ENCODE assay signal across 14 mouse cellular contexts in genomic region chr6:127701036-127701783, GRCm38 (mm10).
A peak's percentile ranks its signal among the peaks of the same experiment; 100 is the strongest.
DNase-seq lines count a peak whose midpoint lies in the region; ATAC-seq and TF ChIP-seq lines count a peak whose summit lies in the region.
"Had no signal": no experiment of that assay in that cellular context is flagged by ENCODE, and none has a peak within 500 bp of the region (broad histone marks: within the 10 kb centered on the region; RNA-seq: fewer than 3 reads in every experiment).

No protein-coding gene starts in this region.

- TF ChIP-seq CTCF in ES-Bruce4 (IDR thresholded peaks at IDR 0.05; ENCODE audit: low read depth, low read length): no peak
- no peak for TF ChIP-seq CTCF in forebrain, postnatal 0 days (IDR thresholded peaks at IDR 0.05; ENCODE audit: low read depth)

- H3K27me3 ChIP-seq in ES-Bruce4 (ENCODE audit: control insufficient read depth, insufficient read depth, low read length, poor library complexity, severe bottlenecking): no peaks in the 10 kb centered on the region
- H3K27me3 ChIP-seq in forebrain, postnatal 0 days (ENCODE audit: insufficient read depth, low read length): no peaks in the 10 kb centered on the region
- no peaks in the 10 kb centered on the region for H3K27me3 ChIP-seq in midbrain, embryonic 14.5 days (ENCODE audit: control insufficient read depth, insufficient read depth, low read length)

- peak; percentile 83 for DNase-seq in embryo, embryonic 10.5 days (ENCODE audit: low spot score)
- peak; percentile 77 for DNase-seq in forebrain, postnatal 0 days
- DNase-seq in midbrain, embryonic 14.5 days: peak; percentile 80
- DNase-seq in layer of hippocampus, adult 8-10 months (ENCODE audit: low spot score in 2 of 2): no peak
- no peak for DNase-seq in kidney, adult 18-20 months
- DNase-seq in spleen, postnatal 10 days (ENCODE audit: low spot score in 2 of 2): no peak
- DNase-seq: B cell, adult 2 months; gastrocnemius, adult 2 months had no signal

- H3K4me3 ChIP-seq in ES-Bruce4 (ENCODE audit: low read depth, low read length): no peak overlapping the region
- no peak overlapping the region for H3K4me3 ChIP-seq in forebrain, postnatal 0 days (ENCODE audit: low read depth, low read length)
- no peak overlapping the region for H3K4me3 ChIP-seq in midbrain, embryonic 14.5 days (replicated peaks; ENCODE audit: low read depth, low read length)
- H3K4me3 ChIP-seq: gastrocnemius, adult 2 months; left cerebral cortex, adult 2 months; megakaryocyte, embryonic 14.5 days had no signal

- H3K9me3 ChIP-seq in ES-Bruce4 (replicated peaks; ENCODE audit: control insufficient read depth, insufficient read depth, low read length, poor library complexity, severe bottlenecking): no peaks in the 10 kb centered on the region
- H3K9me3 ChIP-seq in forebrain, postnatal 0 days (ENCODE audit: low read length): no peaks in the 10 kb centered on the region
- no peaks in the 10 kb centered on the region for H3K9me3 ChIP-seq in midbrain, embryonic 14.5 days (ENCODE audit: control insufficient read depth, low read length)
- H3K9me3 ChIP-seq: megakaryocyte, embryonic 14.5 days had no signal

- no peak overlapping the region for H3K4me2 ChIP-seq in forebrain, postnatal 0 days (ENCODE audit: low read depth)
- no peak overlapping the region for H3K4me2 ChIP-seq in midbrain, embryonic 14.5 days (ENCODE audit: low read length)

- TF ChIP-seq POLR2A in ES-Bruce4 (IDR thresholded peaks at IDR 0.05; ENCODE audit: insufficient read depth, low read length): no peak

- H3K4me1 ChIP-seq in ES-Bruce4 (ENCODE audit: control insufficient read depth, insufficient read depth, low read length): peaks cover 14% of the 10 kb centered on the region
- no peaks in the 10 kb centered on the region for H3K4me1 ChIP-seq in forebrain, postnatal 0 days (ENCODE audit: insufficient read depth)
- H3K4me1 ChIP-seq in midbrain, embryonic 14.5 days (ENCODE audit: control insufficient read depth, insufficient read depth, low read length): peaks cover 24% of the 10 kb centered on the region

- ATAC-seq in forebrain, postnatal 0 days: peak; percentile 86
- ATAC-seq in midbrain, embryonic 14.5 days (ENCODE audit: low FRiP score, low TSS enrichment): peak; percentile 91
- no peak for ATAC-seq in inflammation-experienced regulatory T-cells, adult 6 months
- ATAC-seq: Patski had no signal

- no peak overlapping the region for H3K9ac ChIP-seq in ES-Bruce4 (ENCODE audit: low read depth, poor library complexity, severe bottlenecking)
- no peak overlapping the region for H3K9ac ChIP-seq in forebrain, postnatal 0 days
- peak overlapping the region; percentile 16; the same call in 1 of the 2 replicates for H3K9ac ChIP-seq in midbrain, embryonic 14.5 days (replicated peaks; ENCODE audit: low read length)
- H3K9ac ChIP-seq: liver, embryonic 14.5 days had no signal

- peak; percentile 94 for TF ChIP-seq EP300 in ES-Bruce4 (IDR thresholded peaks at IDR 0.05; ENCODE audit: insufficient read depth, low read depth, low read length)

- no peak overlapping the region for H3K27ac ChIP-seq in ES-Bruce4 (ENCODE audit: insufficient read depth, low read length)
- H3K27ac ChIP-seq in forebrain, postnatal 0 days (ENCODE audit: low read depth, low read length): peak overlapping the region; percentile 76
- peak overlapping the region; percentile 77 for H3K27ac ChIP-seq in midbrain, embryonic 14.5 days (replicated peaks; ENCODE audit: low read depth, low read length)
- H3K27ac ChIP-seq: gastrocnemius, adult 2 months; left cerebral cortex, adult 2 months; liver, embryonic 14.5 days had no signal

- no peaks in the 10 kb centered on the region for H3K36me3 ChIP-seq in ES-Bruce4 (ENCODE audit: control insufficient read depth, insufficient read depth, low read length, poor library complexity, severe bottlenecking)
- H3K36me3 ChIP-seq in forebrain, postnatal 0 days (ENCODE audit: insufficient read depth): peaks cover 22% of the 10 kb centered on the region
- H3K36me3 ChIP-seq in midbrain, embryonic 14.5 days (ENCODE audit: control insufficient read depth, insufficient read depth, low read length): peaks cover 6% of the 10 kb centered on the region; the same call in 1 of the 2 replicates

- 7% methylated on average over 9 of the region's 11 CpGs for WGBS in forebrain, postnatal 0 days
- 6% methylated on average over 10 of the region's 11 CpGs for WGBS in midbrain, embryonic 14.5 days

Comparison
In these comparisons a context has a peak if more than half of its experiments do, and no peak if none do; other contexts are left out.
1. DNase-seq: peak in embryo, embryonic 10.5 days (single experiment), forebrain, postnatal 0 days (single experiment) and midbrain, embryonic 14.5 days (single experiment); none in layer of hippocampus, adult 8-10 months (0 of 2), kidney, adult 18-20 months (single experiment) and spleen, postnatal 10 days (0 of 2).